In genomic region chr17:34349429-34349828, GRCm38 (mm10) we compare ENCODE assay signal across 9 mouse cellular contexts. TPM values are rescaled to one million over a fixed set of nuclear protein-coding genes. Genes with fewer than 3 reads are reported as not detected.
DNase-seq lines count a peak whose midpoint lies in the region; ATAC-seq and TF ChIP-seq lines count a peak whose summit lies in the region.
"Had no signal": no experiment of that assay in that cellular context is flagged by ENCODE, and none has a peak within 500 bp of the region (broad histone marks: within the 10 kb centered on the region; RNA-seq: fewer than 3 reads in every experiment).

No protein-coding gene starts in this region.

- no peak overlapping the region for H3K4me3 ChIP-seq in forebrain, embryonic 14.5 days (ENCODE audit: low read depth, low read length)
- no peak overlapping the region for H3K4me3 ChIP-seq in forebrain, embryonic 16.5 days (replicated peaks; ENCODE audit: low read length)
- H3K4me3 ChIP-seq: megakaryocyte, embryonic 14.5 days had no signal

- H3K4me2 ChIP-seq in forebrain, embryonic 14.5 days (ENCODE audit: low read length), result no peak overlapping the region
- no peak overlapping the region for H3K4me2 ChIP-seq in forebrain, embryonic 16.5 days (ENCODE audit: low read length)

- in situ Hi-C loops in Patski (cut with MboI; ENCODE audit: low pct_unique_long_range_greater_than_20kb), result loop anchor here (5.0 kb wide), 1 partner anchor 102 kb away; no protein-coding TSS in a partner anchor

- peak; percentile 89 for DNase-seq in forebrain, embryonic 14.5 days (ENCODE audit: low spot score)
- DNase-seq in Patski (ENCODE audit: low read depth, low spot score), result peak; percentile 6
- peak; percentile 89 to 94 for DNase-seq in cerebellum, postnatal 10 days
- DNase-seq in heart, adult 9 months (ENCODE audit: low spot score in 2 of 2), result peak; percentile 30 to 63
- peak; percentile 73 to 96 for DNase-seq in layer of hippocampus, postnatal 25 days (ENCODE audit: extremely low spot score in 1 of 2, low spot score in 1 of 2)
- DNase-seq in mesoderm, embryonic 11.5 days (ENCODE audit: low read depth, low spot score), result peak; percentile 82
- DNase-seq in spleen, postnatal 10 days (ENCODE audit: low spot score in 2 of 2), result peak; percentile 76 to 87

- ATAC-seq in forebrain, embryonic 14.5 days, result no peak
- ATAC-seq in forebrain, embryonic 16.5 days, result no peak
- ATAC-seq in Patski, result no peak

- no peak overlapping the region for H3K27ac ChIP-seq in forebrain, embryonic 14.5 days (ENCODE audit: low read depth, low read length)
- H3K27ac ChIP-seq in forebrain, embryonic 16.5 days (ENCODE audit: low read length), result no peak overlapping the region

- POLR2A ChIA-PET in Patski (lab: Charles Lee), result no interaction called here

- no peak overlapping the region for H3K9ac ChIP-seq in forebrain, embryonic 14.5 days (ENCODE audit: low read length)
- no peak overlapping the region for H3K9ac ChIP-seq in forebrain, embryonic 16.5 days (replicated peaks; ENCODE audit: low read depth, low read length)

- no peaks in the 10 kb centered on the region for H3K27me3 ChIP-seq in forebrain, embryonic 14.5 days (replicated peaks; ENCODE audit: control insufficient read depth, insufficient read depth, low read length)
- H3K27me3 ChIP-seq in forebrain, embryonic 16.5 days (replicated peaks; ENCODE audit: control insufficient read depth, insufficient read depth, low read length), result 0 out of 2 replicates have a peak, but pooled peaks cover 2% of the 10 kb centered on the region
- H3K27me3 ChIP-seq in Patski, result peaks cover 51% of the 10 kb centered on the region

- 8% methylated on average over 4 of the region's 4 CpGs for WGBS in forebrain, embryonic 14.5 days
- 1% methylated on average over 4 of the region's 4 CpGs for WGBS in forebrain, embryonic 16.5 days

- TF ChIP-seq CTCF in Patski (IDR thresholded peaks at IDR 0.05), result peak; percentile 87

- CTCF ChIA-PET in Patski (lab: Charles Lee), result interaction anchor here (0.8 to 3.9 kb wide), 15 partner anchors 9 to 180 kb away, joined by 3 to 24 read pairs (median 4); no protein-coding TSS in a partner anchor

- H3K9me3 ChIP-seq in forebrain, embryonic 14.5 days (replicated peaks; ENCODE audit: control insufficient read depth, low read length), result no peaks in the 10 kb centered on the region
- no peaks in the 10 kb centered on the region for H3K9me3 ChIP-seq in forebrain, embryonic 16.5 days (ENCODE audit: control insufficient read depth, low read length)

- no peaks in the 10 kb centered on the region for H3K36me3 ChIP-seq in forebrain, embryonic 14.5 days (ENCODE audit: control insufficient read depth, insufficient read depth, low read length)
- H3K36me3 ChIP-seq in forebrain, embryonic 16.5 days (ENCODE audit: control insufficient read depth, insufficient read depth), result no peaks in the 10 kb centered on the region

- H3K4me1 ChIP-seq in forebrain, embryonic 14.5 days (ENCODE audit: control insufficient read depth, insufficient read depth, low read length), result no peaks in the 10 kb centered on the region
- no peaks in the 10 kb centered on the region for H3K4me1 ChIP-seq in forebrain, embryonic 16.5 days (replicated peaks; ENCODE audit: control insufficient read depth, insufficient read depth, low read length)

RNA-seq across cellular contexts. Expression of gene Btnl2, which starts 5.2 kb away (rescaled TPM):
- not detected in 2 replicates for polyA plus RNA-seq in forebrain, embryonic 14.5 days (2014; fragmentation: Nextera tagmentation; extraction: Ambion mirVana)
- polyA plus RNA-seq in forebrain, embryonic 16.5 days (2015; fragmentation: Nextera tagmentation; extraction: Ambion mirVana), result not detected in 2 replicates
- not detected for polyA plus RNA-seq in Patski (2021)
- 1 to 10 TPM in 1 of 2 experiments, under 1 TPM in 1; 0.86 to 1.1 TPM for total RNA-seq in layer of hippocampus, postnatal 25 days (2021)

RNA-seq across cellular contexts. Expression of gene H2-Eb2, which starts 24.0 kb away (rescaled TPM):
- not detected in 2 replicates for polyA plus RNA-seq in forebrain, embryonic 14.5 days (2014; fragmentation: Nextera tagmentation; extraction: Ambion mirVana)
- polyA plus RNA-seq in forebrain, embryonic 16.5 days (2015; fragmentation: Nextera tagmentation; extraction: Ambion mirVana), result not detected in 2 replicates
- polyA plus RNA-seq in Patski (2021), result not detected
- not detected for total RNA-seq in layer of hippocampus, postnatal 25 days (2021)

RNA-seq across cellular contexts. Expression of gene Btnl1, which starts 27.5 kb away (rescaled TPM):
- not detected in 2 replicates for polyA plus RNA-seq in forebrain, embryonic 14.5 days (2014; fragmentation: Nextera tagmentation; extraction: Ambion mirVana)
- not detected in 2 replicates for polyA plus RNA-seq in forebrain, embryonic 16.5 days (2015; fragmentation: Nextera tagmentation; extraction: Ambion mirVana)
- polyA plus RNA-seq in Patski (2021), result not detected
- not detected for total RNA-seq in layer of hippocampus, postnatal 25 days (2021)

RNA-seq across cellular contexts. Expression of gene H2-Eb1, which starts 43.8 kb away (rescaled TPM):
- polyA plus RNA-seq in forebrain, embryonic 14.5 days (2014; fragmentation: Nextera tagmentation; extraction: Ambion mirVana), result 0.85 and 1.4 TPM in 2 replicates
- 0.82 and 1.0 TPM in 2 replicates for polyA plus RNA-seq in forebrain, embryonic 16.5 days (2015; fragmentation: Nextera tagmentation; extraction: Ambion mirVana)
- polyA plus RNA-seq in Patski (2021), result 0.32 TPM
- total RNA-seq in layer of hippocampus, postnatal 25 days (2021), result 1 to 10 TPM; 1.0 to 1.6 TPM

RNA-seq across cellular contexts. Expression of gene BC051142, which starts 49.2 kb away (rescaled TPM):
- 3.7 and 4.2 TPM in 2 replicates for polyA plus RNA-seq in forebrain, embryonic 14.5 days (2014; fragmentation: Nextera tagmentation; extraction: Ambion mirVana)
- 2.6 and 4.4 TPM in 2 replicates for polyA plus RNA-seq in forebrain, embryonic 16.5 days (2015; fragmentation: Nextera tagmentation; extraction: Ambion mirVana)
- not detected for polyA plus RNA-seq in Patski (2021)
- total RNA-seq in layer of hippocampus, postnatal 25 days (2021), result 1 to 10 TPM; 3.3 to 4.0 TPM

Comparison
In these comparisons a context has a peak if more than half of its experiments do, and no peak if none do; other contexts are left out.
1. DNase-seq: peak in every context shown above with its lines; median percentile 92 in cerebellum, postnatal 10 days; 89 in forebrain, embryonic 14.5 days; 84 in layer of hippocampus, postnatal 25 days; 82 in mesoderm, embryonic 11.5 days; 82 in spleen, postnatal 10 days; 46 in heart, adult 9 months; 6 in Patski.